Mouse (Mus musculus): ENCODE measurements at regions not wholly inside any gene's neighbourhood (a gene's known extent, or its start where the extent isn't known, plus 50 kb on each side); places are given as distances from the start of the nearest gene placed in this dataset.

GRCm38 (mm10) chr3:38577890-38578628 lies 93.4 kb upstream of the Ankrd50 start:
- no peak for TF ChIP-seq POLR2A (IDR thresholded peaks at IDR 0.05; ENCODE audit: extremely low read depth, insufficient read depth, low read length)
- TF ChIP-seq CTCF (IDR thresholded peaks at IDR 0.05; ENCODE audit: extremely low read depth, insufficient read depth, low read length) = no peak

Measured in cortical plate, adult 2 months (tissue).